Mouse (Mus musculus) liver, adult (tissue): ENCODE results near the gene Zfhx3.

Source experiments
- GATA4 ChIP-seq: IDR thresholded peaks from 2 replicates; pipeline ENCODE4 v1.6.1; 2014; ENCODE audit warnings: mild to moderate bottlenecking, low read length; ENCODE audit not compliant: insufficient replicate concordance

Gene Zfhx3

GRCm38 (mm10) chr8:108886599-108887255, 944.3 kb downstream of the Zfhx3 start:
- peak; percentile 9; the same call in 1 of the 2 replicates for TF ChIP-seq GATA4

DNA sequence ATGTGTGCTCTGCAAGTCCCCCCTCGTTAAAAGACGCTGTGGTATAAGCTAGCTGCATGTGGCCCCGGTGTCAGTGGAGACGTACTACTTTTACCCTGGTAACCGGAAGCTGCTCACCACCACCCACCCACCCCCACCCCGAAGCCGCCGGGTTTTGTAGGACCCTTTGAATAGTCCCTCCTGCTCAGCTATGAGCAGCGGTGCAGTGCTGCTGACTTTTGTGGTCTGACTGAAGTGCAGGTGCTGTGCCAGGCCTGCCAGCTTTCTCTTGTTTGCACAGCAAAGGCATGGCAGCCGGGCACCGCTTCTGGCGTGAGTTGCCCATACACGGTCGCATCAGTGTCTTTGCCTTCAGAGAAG, 944.8 kb downstream of the Zfhx3 start:
- no peak for TF ChIP-seq GATA4

DNA sequence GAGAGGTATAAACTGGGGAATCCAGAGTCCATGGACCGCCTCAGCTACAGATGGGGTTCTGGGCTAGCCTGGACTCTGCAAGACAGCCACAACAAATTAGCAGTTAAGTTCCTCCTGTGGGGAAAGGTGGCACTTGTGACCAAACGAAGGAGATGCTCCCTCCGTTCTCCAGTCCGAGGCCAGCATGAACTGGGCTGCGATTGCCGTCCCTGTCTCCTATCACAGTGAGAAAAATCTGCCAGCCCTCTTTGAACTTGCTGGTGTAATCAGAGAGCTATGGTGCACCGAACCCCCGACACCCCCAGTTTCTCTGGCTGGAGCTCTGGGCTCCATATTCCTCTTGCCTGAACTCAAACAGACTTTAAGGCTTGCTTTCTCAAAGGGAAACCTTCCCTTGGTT, 945.4 kb downstream of the Zfhx3 start:
- TF ChIP-seq GATA4 = no peak

GRCm38 (mm10) chr8:108888924-108889323, 946.5 kb downstream of the Zfhx3 start:
- no peak for TF ChIP-seq GATA4

GRCm38 (mm10) chr8:108889406-108889805, 947.0 kb downstream of the Zfhx3 start:
- TF ChIP-seq GATA4 = no peak

- no peak for TF ChIP-seq GATA4
These were observed 951.8 kb downstream of the Zfhx3 start for GRCm38 (mm10) chr8:108894287-108894686.

- no peak for TF ChIP-seq GATA4
These were observed 954.3 kb downstream of the Zfhx3 start for GRCm38 (mm10) chr8:108896468-108897346.

GRCm38 (mm10) chr8:108897347-108898100, 955.1 kb downstream of the Zfhx3 start:
- TF ChIP-seq GATA4 = no peak

DNA sequence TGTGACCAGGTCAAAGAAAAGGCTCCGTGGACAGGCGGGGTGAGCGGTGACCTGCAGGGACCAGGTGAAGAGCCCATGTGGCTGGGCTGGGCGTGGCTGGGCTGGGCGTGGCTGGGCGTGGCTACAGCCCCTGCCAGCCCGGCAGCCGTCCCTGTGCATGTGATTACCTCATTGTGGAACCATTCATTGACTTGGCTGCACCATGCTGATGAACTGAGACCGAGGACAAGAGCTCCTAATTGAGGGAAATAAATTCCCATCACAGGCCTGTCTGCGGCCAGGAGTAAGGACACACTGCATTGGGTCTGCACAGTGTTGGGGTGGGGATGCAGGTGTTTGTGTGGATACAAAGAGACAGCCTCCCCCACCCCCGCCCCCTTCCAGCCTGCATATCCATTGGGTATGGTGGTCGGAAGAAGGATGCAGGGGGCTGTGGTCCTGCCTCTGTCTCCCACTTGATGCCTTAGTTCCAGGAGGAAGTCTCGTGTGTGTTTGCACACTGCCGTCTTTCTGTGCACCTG, 956.9 kb downstream of the Zfhx3 start:
- no peak for TF ChIP-seq GATA4

- no peak for TF ChIP-seq GATA4
These were observed 958.1 kb downstream of the Zfhx3 start for GRCm38 (mm10) chr8:108900541-108900940.

DNA sequence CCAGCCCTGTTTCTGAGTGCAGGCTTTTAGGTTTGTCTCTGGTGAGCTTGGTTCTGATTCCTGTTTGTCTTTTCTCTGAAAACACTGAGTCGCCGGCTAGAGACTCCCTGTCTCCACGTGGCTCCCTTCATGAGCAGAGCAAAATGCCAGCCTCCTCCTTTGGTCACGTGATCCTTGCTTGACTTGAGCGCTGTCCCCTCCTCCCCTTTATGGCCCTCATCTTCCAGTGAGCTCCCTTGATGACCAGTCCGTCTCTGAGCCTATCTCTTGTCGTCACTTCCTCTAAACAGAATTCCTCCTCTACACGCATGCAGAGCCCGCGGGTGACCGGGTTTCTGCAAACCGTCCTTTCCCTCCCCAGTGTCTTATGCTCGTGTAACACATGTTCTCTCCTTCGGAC, 958.8 kb downstream of the Zfhx3 start:
- TF ChIP-seq GATA4 = no peak

DNA sequence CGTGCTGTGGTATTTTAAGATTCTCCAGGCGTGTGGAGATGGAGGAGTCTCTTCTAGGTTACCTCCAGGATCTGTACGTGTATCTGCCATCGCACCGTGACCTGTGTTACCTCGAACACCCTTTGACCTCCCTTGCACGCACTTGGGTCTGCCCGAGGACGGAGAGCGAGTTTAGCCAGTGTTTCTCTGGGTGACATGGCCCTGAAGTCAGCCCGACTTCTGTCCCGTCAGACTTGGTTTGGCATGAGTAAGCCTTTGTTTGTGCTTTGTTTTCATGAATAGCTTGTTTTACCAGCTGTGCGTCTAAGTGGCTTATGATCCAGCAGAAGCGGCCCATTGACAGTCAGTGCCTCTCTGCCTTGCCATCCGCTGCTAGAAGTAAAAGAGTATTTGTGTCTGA, 961.1 kb downstream of the Zfhx3 start:
- no peak for TF ChIP-seq GATA4

- no peak for TF ChIP-seq GATA4
These were observed 962.0 kb downstream of the Zfhx3 start for GRCm38 (mm10) chr8:108904288-108904971.

DNA sequence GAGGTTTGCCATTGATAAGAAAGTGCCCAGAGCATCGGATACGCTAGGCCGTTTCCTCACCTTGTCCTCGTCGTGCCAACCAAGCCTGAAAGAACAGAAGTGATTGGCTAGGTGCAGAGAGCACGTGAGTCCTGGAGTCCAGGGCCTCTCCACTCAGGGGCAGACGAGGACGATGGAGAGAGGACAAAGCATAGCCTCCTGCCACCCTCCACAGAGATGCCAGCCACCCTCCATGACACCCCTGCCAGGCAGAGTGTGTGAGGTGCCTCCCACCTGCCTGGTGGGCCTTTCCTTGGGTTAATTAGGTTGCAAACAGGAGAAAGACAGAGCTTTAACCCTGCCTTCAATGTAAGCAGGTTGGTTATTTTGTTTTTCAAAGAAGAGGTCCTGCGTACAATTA, 965.6 kb downstream of the Zfhx3 start:
- no peak for TF ChIP-seq GATA4

GRCm38 (mm10) chr8:108908540-108908939, 966.1 kb downstream of the Zfhx3 start:
- TF ChIP-seq GATA4 = no peak

DNA sequence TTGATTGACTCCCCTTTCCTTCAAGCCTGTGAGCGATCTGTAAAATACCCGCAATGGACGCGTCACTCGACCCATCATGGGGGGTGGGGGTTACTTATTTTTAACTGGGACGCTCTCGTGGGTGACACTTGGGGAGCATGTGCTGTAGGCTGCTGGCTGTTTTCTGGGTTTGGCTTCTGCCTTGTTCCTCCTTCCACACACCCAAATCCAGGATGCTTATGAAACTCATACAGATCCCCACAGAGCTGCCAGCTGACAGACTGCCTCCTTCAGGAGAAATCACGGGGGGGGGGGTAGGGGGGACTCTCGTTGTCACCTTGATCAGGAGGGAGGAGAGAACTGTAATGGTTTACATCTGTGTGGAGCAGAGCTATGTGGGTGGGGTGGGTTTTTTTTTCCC, 966.6 kb downstream of the Zfhx3 start:
- no peak for TF ChIP-seq GATA4

DNA sequence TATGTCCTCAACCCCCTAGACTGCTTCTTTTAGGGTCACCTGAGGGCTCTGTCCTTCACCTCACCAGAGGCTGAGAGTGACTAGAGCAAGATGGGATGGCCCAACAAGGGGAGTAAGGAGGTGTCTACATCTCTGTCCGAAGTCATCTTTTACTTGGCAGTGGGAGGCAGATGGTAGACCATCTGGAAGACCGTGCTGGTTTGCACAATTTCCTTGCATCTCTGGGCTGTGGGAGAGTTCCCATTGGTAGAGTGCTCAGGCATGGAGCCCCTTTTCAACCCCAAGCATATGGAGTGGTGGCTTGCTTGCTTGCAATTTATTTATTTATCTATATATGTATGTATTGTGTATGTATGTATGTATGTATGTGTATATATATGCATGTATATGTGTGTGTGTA, 967.0 kb downstream of the Zfhx3 start:
- no peak for TF ChIP-seq GATA4
